Mouse (Mus musculus) c-Kit-positive CD71-positive TER-119-negative erythroid progenitor cells, embryonic 14.5 days (primary cell): ENCODE results near the gene Ltbp3.

Experiments
- DNase-seq: peaks from one replicate; pipeline ENCODE4 v3.0.0-alpha.2; 2013; ENCODE audit warnings: low read depth

The Ltbp3 gene

GRCm38 (mm10) chr19:5740320-5741317, at the start of gene Ltbp3:
Gene Ltbp3 (plus strand): TSS chr19:5740904.
- DNase-seq, result no peak

- DNase-seq, result no peak
Measured at GRCm38 (mm10) chr19:5691601-5692000, 49.1 kb upstream of the Ltbp3 start.

- no peak for DNase-seq
Measured at GRCm38 (mm10) chr19:5692086-5692912, 48.4 kb upstream of the Ltbp3 start.

GRCm38 (mm10) chr19:5692913-5693396, 47.7 kb upstream of the Ltbp3 start:
- DNase-seq, result no peak

- no peak for DNase-seq
Measured at GRCm38 (mm10) chr19:5693801-5694200, 46.9 kb upstream of the Ltbp3 start.

- DNase-seq, result no peak
Measured at GRCm38 (mm10) chr19:5695849-5696462, 44.7 kb upstream of the Ltbp3 start.

- no peak for DNase-seq
Measured at GRCm38 (mm10) chr19:5704163-5704800, 36.4 kb upstream of the Ltbp3 start, which contains the start of gene Kcnk7. Gene Kcnk7 (plus strand): TSS chr19:5704367.

GRCm38 (mm10) chr19:5704801-5705571, 35.7 kb upstream of the Ltbp3 start:
- DNase-seq, result no peak

- no peak for DNase-seq
Measured at GRCm38 (mm10) chr19:5710068-5710467, 30.6 kb upstream of the Ltbp3 start.

GRCm38 (mm10) chr19:5710581-5710980, 30.1 kb upstream of the Ltbp3 start:
- no peak for DNase-seq

GRCm38 (mm10) chr19:5711218-5711617, 29.5 kb upstream of the Ltbp3 start:
- no peak for DNase-seq

- no peak for DNase-seq
Measured at GRCm38 (mm10) chr19:5711907-5712460, 28.7 kb upstream of the Ltbp3 start.

- DNase-seq, result no peak
Measured at GRCm38 (mm10) chr19:5713255-5713654, 27.4 kb upstream of the Ltbp3 start.

GRCm38 (mm10) chr19:5713730-5714129, 27.0 kb upstream of the Ltbp3 start:
- DNase-seq, result no peak

GRCm38 (mm10) chr19:5715793-5716688, 24.7 kb upstream of the Ltbp3 start:
- no peak for DNase-seq

- no peak for DNase-seq
Measured at GRCm38 (mm10) chr19:5716955-5717354, 23.7 kb upstream of the Ltbp3 start.

- no peak for DNase-seq
Measured at GRCm38 (mm10) chr19:5721233-5721632, 19.5 kb upstream of the Ltbp3 start.

GRCm38 (mm10) chr19:5722848-5723425, 17.8 kb upstream of the Ltbp3 start:
- no peak for DNase-seq

- no peak for DNase-seq
Measured at GRCm38 (mm10) chr19:5723934-5724548, 16.7 kb upstream of the Ltbp3 start.
